Mouse (Mus musculus): ENCODE data around the gene Gm28038. TPM values are rescaled to one million over a fixed set of nuclear protein-coding genes. Genes with fewer than 3 reads are reported as not detected.

Gm28038 gene
- total and polyA plus RNA-seq, 3 experiments: not detected

DNA sequence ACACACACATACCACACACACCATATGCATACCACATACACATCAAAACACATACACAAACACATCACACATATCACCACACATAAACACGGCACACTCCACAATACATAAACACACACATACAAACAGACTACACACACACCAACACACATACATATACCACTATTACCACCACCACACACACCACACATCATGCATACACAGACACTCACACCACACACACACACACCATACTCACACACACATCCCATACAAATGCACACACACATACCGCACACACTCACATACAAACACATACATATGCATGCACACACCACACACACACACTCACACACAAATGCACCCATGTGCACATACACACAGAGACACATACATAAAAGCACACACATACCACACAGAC is 13.4 kb upstream of the Gm28038 start:
- Histone ChIP-seq H3K9ac (ENCODE audit: control insufficient read depth, low read depth, low read length, poor library complexity, severe bottlenecking) (no peak overlapping the region), H3K4me1 (ENCODE audit: control insufficient read depth in 1 of 2, insufficient read depth in 2 of 2, low read length in 2 of 2) (peaks cover 19 to 25% of the 10 kb centered on the region in 2 experiments)
- TF ChIP-seq NELFE (IDR thresholded peaks at IDR 0.05; ENCODE audit: low read depth, low read length) (no peak), EP300 (IDR thresholded peaks at IDR 0.05; ENCODE audit: low read depth in 1 of 2, low read length in 2 of 2) (no peak), POLR2AphosphoS5 (IDR thresholded peaks at IDR 0.05; ENCODE audit: borderline replicate concordance, low read depth, low read length) (peak; percentile 82; the same call in 1 of the 2 replicates), GABPA (IDR thresholded peaks at IDR 0.05; ENCODE audit: low read depth, low read length) (no peak), E2F4 (IDR thresholded peaks at IDR 0.05; ENCODE audit: borderline replicate concordance, low read depth, low read length) (no peak)

DNA sequence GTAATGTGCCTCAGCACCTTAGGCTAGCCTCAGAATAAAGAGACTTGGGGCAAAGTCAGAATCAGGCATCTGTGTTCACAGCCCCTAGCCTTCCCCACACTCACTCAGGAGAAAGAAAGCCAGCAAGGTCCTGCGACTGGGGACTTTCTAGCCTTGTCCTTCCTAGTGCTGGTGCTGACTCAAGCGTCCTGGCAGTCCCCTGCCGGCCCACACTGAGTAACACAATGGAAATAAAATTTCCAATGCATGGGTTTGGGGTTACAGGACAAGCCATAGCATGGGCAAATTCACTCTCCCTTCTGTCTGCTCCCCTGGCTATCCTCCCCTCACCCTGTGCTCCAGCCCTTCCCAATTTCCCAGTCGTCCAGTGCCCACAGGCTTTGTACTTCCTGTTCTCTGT is 12.5 kb upstream of the Gm28038 start:
- Histone ChIP-seq H3K36me3 (ENCODE audit: control insufficient read depth in 1 of 2, insufficient read depth in 2 of 2, low read length in 2 of 2) (peaks cover 0 to 20% of the 10 kb centered on the region in 2 experiments; a peak in 2 of 4 replicates), H3K4me3 (ENCODE audit: control insufficient read depth in 1 of 2, insufficient read depth in 1 of 2, low read depth in 2 of 2, low read length in 2 of 2) (no peak overlapping the region)

More for the DNA sequence above, 13.4 kb upstream of the Gm28038 start:
- Histone ChIP-seq H3K27me3 (ENCODE audit: control insufficient read depth in 1 of 2, insufficient read depth in 2 of 2, low read length in 2 of 2) (no peaks in the 10 kb centered on the region), H3K36me3 (ENCODE audit: control insufficient read depth in 1 of 2, insufficient read depth in 2 of 2, low read length in 2 of 2) (peaks cover 0 to 20% of the 10 kb centered on the region in 2 experiments; a peak in 2 of 4 replicates), H3K9me3 (replicated peaks; ENCODE audit: insufficient read depth, low read length) (no peaks in the 10 kb centered on the region), H3K79me2 (ENCODE audit: control insufficient read depth, insufficient read depth, low read length, poor library complexity) (no peaks in the 10 kb centered on the region; the same call in 1 of the 2 replicates), H3K27ac (ENCODE audit: control insufficient read depth, low read depth, low read length) (no peak overlapping the region), H3K4me3 (ENCODE audit: control insufficient read depth in 1 of 2, insufficient read depth in 1 of 2, low read depth in 2 of 2, low read length in 2 of 2) (no peak overlapping the region)
- DNase-seq (ENCODE audit: low read depth, low spot score): no peak

DNA sequence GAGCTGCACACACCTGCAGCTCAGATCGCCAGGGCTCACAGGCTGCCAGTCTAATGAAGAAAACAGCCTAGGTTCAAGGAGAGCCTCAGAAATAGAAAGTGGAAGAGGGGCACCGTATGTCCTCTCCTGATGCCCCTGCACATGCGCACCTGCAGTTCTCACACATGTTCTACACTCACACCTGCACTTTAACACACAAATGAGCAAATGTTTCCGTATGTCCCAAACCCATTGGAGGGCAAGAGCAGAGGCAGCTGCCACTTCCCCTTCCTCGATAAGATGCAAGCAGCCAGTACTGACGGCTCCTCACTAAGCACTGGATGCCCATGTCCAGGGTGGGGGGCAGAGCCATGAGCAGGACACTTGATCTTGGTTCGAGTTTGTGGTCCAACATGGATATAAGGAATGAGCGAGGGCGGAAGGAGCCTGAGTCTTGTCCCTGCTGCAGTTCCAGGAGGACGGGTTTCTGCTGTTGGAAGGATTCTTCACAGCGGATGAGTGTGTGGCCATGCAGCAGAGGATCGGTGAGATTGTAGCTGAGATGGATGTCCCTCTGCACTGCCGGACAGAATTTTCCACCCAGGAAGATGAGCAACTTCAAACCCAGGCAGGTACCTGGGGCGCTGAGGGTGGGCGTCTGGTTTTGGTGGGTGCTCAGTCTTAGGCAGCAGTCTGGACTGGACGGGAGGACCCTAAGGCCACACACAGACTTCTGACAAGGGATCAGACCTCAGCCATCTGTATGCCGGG is 11.4 kb upstream of the Gm28038 start:
- H3K9ac ChIP-seq (ENCODE audit: control insufficient read depth, low read depth, low read length, poor library complexity, severe bottlenecking): no peak overlapping the region
- no peaks in the 10 kb centered on the region; the same call in 1 of the 2 replicates for H3K79me2 ChIP-seq (ENCODE audit: control insufficient read depth, insufficient read depth, low read length, poor library complexity)
- no peak overlapping the region for H3K4me3 ChIP-seq (ENCODE audit: control insufficient read depth in 1 of 2, insufficient read depth in 1 of 2, low read depth in 2 of 2, low read length in 2 of 2)
- H3K9me3 ChIP-seq (replicated peaks; ENCODE audit: insufficient read depth, low read length): no peaks in the 10 kb centered on the region
- no peaks in the 10 kb centered on the region for H3K27me3 ChIP-seq (ENCODE audit: control insufficient read depth in 1 of 2, insufficient read depth in 2 of 2, low read length in 2 of 2)
- no peak for DNase-seq (ENCODE audit: low read depth, low spot score)
- H3K36me3 ChIP-seq (ENCODE audit: control insufficient read depth in 1 of 2, insufficient read depth in 2 of 2, low read length in 2 of 2): peaks cover 0 to 20% of the 10 kb centered on the region in 2 experiments; a peak in 2 of 4 replicates
- TF ChIP-seq KAT2A (conservative IDR thresholded peaks at IDR 0.05; ENCODE audit: low read depth, low read length): no peak
- no peak for TF ChIP-seq MAFK (IDR thresholded peaks at IDR 0.05; ENCODE audit: borderline replicate concordance, low read depth, low read length)
- TF ChIP-seq POLR2AphosphoS2 (IDR thresholded peaks at IDR 0.05; ENCODE audit: low read length): no peak
- no peak for TF ChIP-seq ZKSCAN1 (IDR thresholded peaks at IDR 0.05; ENCODE audit: low read depth, low read length)
- TF ChIP-seq ZNF384 (IDR thresholded peaks at IDR 0.05; ENCODE audit: low read depth, low read length): no peak
- no peak for TF ChIP-seq ZC3H11A (IDR thresholded peaks at IDR 0.05; ENCODE audit: low read depth, low read length)
- H3K4me1 ChIP-seq (ENCODE audit: control insufficient read depth in 1 of 2, insufficient read depth in 2 of 2, low read length in 2 of 2): peaks cover 19 to 25% of the 10 kb centered on the region in 2 experiments
- no peak overlapping the region; the same call in 1 of the 2 replicates for H3K27ac ChIP-seq (ENCODE audit: control insufficient read depth, low read depth, low read length)

More for the DNA sequence above, 12.5 kb upstream of the Gm28038 start:
- H3K79me2 ChIP-seq (ENCODE audit: control insufficient read depth, insufficient read depth, low read length, poor library complexity): no peaks in the 10 kb centered on the region; the same call in 1 of the 2 replicates
- no peak for DNase-seq (ENCODE audit: low read depth, low spot score)
- peaks cover 19 to 25% of the 10 kb centered on the region in 2 experiments for H3K4me1 ChIP-seq (ENCODE audit: control insufficient read depth in 1 of 2, insufficient read depth in 2 of 2, low read length in 2 of 2)
- no peak overlapping the region for H3K9ac ChIP-seq (ENCODE audit: control insufficient read depth, low read depth, low read length, poor library complexity, severe bottlenecking)
- H3K27me3 ChIP-seq (ENCODE audit: control insufficient read depth in 1 of 2, insufficient read depth in 2 of 2, low read length in 2 of 2): no peaks in the 10 kb centered on the region
- TF ChIP-seq POLR2A (IDR thresholded peaks at IDR 0.05; ENCODE audit: control insufficient read depth in 1 of 2, insufficient read depth in 1 of 2, low read depth in 1 of 2, low read length in 2 of 2, poor library complexity in 1 of 2): no peak
- no peak for TF ChIP-seq MAFK (IDR thresholded peaks at IDR 0.05; ENCODE audit: borderline replicate concordance, low read depth, low read length)
- no peak for TF ChIP-seq USF2 (IDR thresholded peaks at IDR 0.05; ENCODE audit: borderline replicate concordance in 1 of 2, insufficient read depth in 1 of 2, low read depth in 1 of 2, low read length in 2 of 2)
- no peak for TF ChIP-seq ZNF384 (IDR thresholded peaks at IDR 0.05; ENCODE audit: low read depth, low read length)
- no peak for TF ChIP-seq MYB (IDR thresholded peaks at IDR 0.05; ENCODE audit: low read depth, low read length)
- no peak for TF ChIP-seq HCFC1 (IDR thresholded peaks at IDR 0.05; ENCODE audit: low read depth, low read length)
- TF ChIP-seq TBP (IDR thresholded peaks at IDR 0.05; ENCODE audit: low read depth, low read length): no peak
- no peak for TF ChIP-seq CHD2 (IDR thresholded peaks at IDR 0.05; ENCODE audit: low read length)
- no peak for TF ChIP-seq SMC3 (IDR thresholded peaks at IDR 0.05; ENCODE audit: low read depth, low read length)
- no peak overlapping the region for H3K27ac ChIP-seq (ENCODE audit: control insufficient read depth, low read depth, low read length)
- no peaks in the 10 kb centered on the region for H3K9me3 ChIP-seq (replicated peaks; ENCODE audit: insufficient read depth, low read length)

Measured in MEL (cell line).